Mouse (Mus musculus): ENCODE data around the gene Bbip1. TPM values are rescaled to one million over a fixed set of nuclear protein-coding genes. Genes with fewer than 3 reads are reported as not detected.
"Not testable (repeated sequence)": the region's sequence is repeated elsewhere in the genome, so short reads cannot be mapped to it uniquely, and the experiment has no call there.

Gene Bbip1
- polyA plus RNA-seq, 1 experiment from 2014 or later: 47.6 TPM

- not testable (repeated sequence) for H3K4me2 ChIP-seq; H3K27me3 ChIP-seq (replicated peaks); H3K9me3 ChIP-seq; H3K4me3 ChIP-seq; H3K27ac ChIP-seq (replicated peaks); ATAC-seq (ENCODE audit: extremely low read depth, insufficient number of reproducible peaks, low FRiP score, low TSS enrichment); H3K9ac ChIP-seq; H3K4me1 ChIP-seq
- peaks cover 79% of the 10 kb centered on the region for H3K36me3 ChIP-seq
- WGBS: 80% methylated on average over 3 of the region's 3 CpGs
Measured at GRCm38 (mm10) chr19:53921996-53922395, 22.4 kb downstream of the Bbip1 start.

GRCm38 (mm10) chr19:53919541-53919940 lies 24.9 kb downstream of the Bbip1 start:
- Histone ChIP-seq H3K4me1 (no peaks in the 10 kb centered on the region), H3K9ac (no peak overlapping the region), H3K9me3 (no peaks in the 10 kb centered on the region), H3K4me2 (no peak overlapping the region), H3K36me3 (peaks cover 86% of the 10 kb centered on the region), H3K4me3 (no peak overlapping the region), H3K27me3 (replicated peaks) (no peaks in the 10 kb centered on the region), H3K27ac (replicated peaks) (no peak overlapping the region)
- 83% methylated on average over 10 of the region's 10 CpGs for WGBS
- no peak for ATAC-seq (ENCODE audit: extremely low read depth, insufficient number of reproducible peaks, low FRiP score, low TSS enrichment)

GRCm38 (mm10) chr19:53914950-53915349 lies 29.5 kb downstream of the Bbip1 start:
- 86% methylated on average over 4 of the region's 4 CpGs for WGBS
- 0 out of 2 replicates have a peak, but pooled peaks cover 4% of the 10 kb centered on the region for H3K9me3 ChIP-seq
- H3K4me1 ChIP-seq: no peaks in the 10 kb centered on the region
- H3K27ac ChIP-seq (replicated peaks): no peak overlapping the region
- H3K4me3 ChIP-seq: no peak overlapping the region
- no peaks in the 10 kb centered on the region for H3K27me3 ChIP-seq (replicated peaks)
- no peak for ATAC-seq (ENCODE audit: extremely low read depth, insufficient number of reproducible peaks, low FRiP score, low TSS enrichment)
- no peak overlapping the region for H3K9ac ChIP-seq
- peaks cover 93% of the 10 kb centered on the region for H3K36me3 ChIP-seq
- no peak overlapping the region for H3K4me2 ChIP-seq

GRCm38 (mm10) chr19:53906703-53907070 lies 37.7 kb downstream of the Bbip1 start:
- not testable (repeated sequence) for ATAC-seq (ENCODE audit: extremely low read depth, insufficient number of reproducible peaks, low FRiP score, low TSS enrichment)

GRCm38 (mm10) chr19:53906033-53906702 lies 38.3 kb downstream of the Bbip1 start:
- H3K9me3 ChIP-seq: 0 out of 2 replicates have a peak, but pooled peaks cover 4% of the 10 kb centered on the region
- H3K27ac ChIP-seq (replicated peaks): no peak overlapping the region
- H3K4me1 ChIP-seq: peaks cover 36% of the 10 kb centered on the region
- ATAC-seq (ENCODE audit: extremely low read depth, insufficient number of reproducible peaks, low FRiP score, low TSS enrichment): no peak
- H3K4me3 ChIP-seq: no peak overlapping the region
- H3K9ac ChIP-seq: no peak overlapping the region
- peaks cover 24% of the 10 kb centered on the region for H3K36me3 ChIP-seq
- no peaks in the 10 kb centered on the region for H3K27me3 ChIP-seq (replicated peaks)
- 64% methylated on average over 6 of the region's 6 CpGs for WGBS
- H3K4me2 ChIP-seq: no peak overlapping the region

More at GRCm38 (mm10) chr19:53906703-53907070, 37.7 kb downstream of the Bbip1 start:
- H3K9ac ChIP-seq; H3K27ac ChIP-seq (replicated peaks); H3K27me3 ChIP-seq (replicated peaks); H3K9me3 ChIP-seq; H3K4me3 ChIP-seq; H3K4me2 ChIP-seq: not testable (repeated sequence)
- H3K4me1 ChIP-seq: peaks cover 31% of the 10 kb centered on the region
- H3K36me3 ChIP-seq: peaks cover 28% of the 10 kb centered on the region

- H3K4me1 ChIP-seq: peaks cover 36% of the 10 kb centered on the region
- 64% methylated on average over 7 of the region's 7 CpGs for WGBS
- ATAC-seq (ENCODE audit: extremely low read depth, insufficient number of reproducible peaks, low FRiP score, low TSS enrichment): no peak
- no peaks in the 10 kb centered on the region for H3K9me3 ChIP-seq
- peak overlapping the region; percentile 86 for H3K4me2 ChIP-seq
- no peak overlapping the region for H3K27ac ChIP-seq (replicated peaks)
- H3K27me3 ChIP-seq (replicated peaks): no peaks in the 10 kb centered on the region
- peak overlapping the region; percentile 99 for H3K4me3 ChIP-seq
- peaks cover 13% of the 10 kb centered on the region for H3K36me3 ChIP-seq
- H3K9ac ChIP-seq: peak overlapping the region; percentile 96
Measured at GRCm38 (mm10) chr19:53904833-53905480, 39.5 kb downstream of the Bbip1 start.

GRCm38 (mm10) chr19:53903507-53904321 lies 40.7 kb downstream of the Bbip1 start:
- H3K4me2 ChIP-seq: peak overlapping the region; percentile 86
- H3K4me3 ChIP-seq: peak overlapping the region; percentile 99
- peak overlapping the region; percentile 96 for H3K9ac ChIP-seq
- H3K4me1 ChIP-seq: peaks cover 36% of the 10 kb centered on the region
- no peaks in the 10 kb centered on the region for H3K9me3 ChIP-seq
- WGBS: under 1% methylated on average over 47 of the region's 83 CpGs
- no peaks in the 10 kb centered on the region for H3K27me3 ChIP-seq (replicated peaks)
- H3K36me3 ChIP-seq: 0 out of 2 replicates have a peak, but pooled peaks cover 3% of the 10 kb centered on the region
- peak; percentile 48 for ATAC-seq (ENCODE audit: extremely low read depth, insufficient number of reproducible peaks, low FRiP score, low TSS enrichment)
- H3K27ac ChIP-seq (replicated peaks): peak overlapping the region; percentile 91

- H3K4me2 ChIP-seq: peak overlapping the region; percentile 86
- H3K27me3 ChIP-seq (replicated peaks): no peaks in the 10 kb centered on the region
- no peaks in the 10 kb centered on the region for H3K36me3 ChIP-seq
- peak overlapping the region; percentile 99 for H3K4me3 ChIP-seq
- peak; percentile 96 for ATAC-seq (ENCODE audit: extremely low read depth, insufficient number of reproducible peaks, low FRiP score, low TSS enrichment)
- peak overlapping the region; percentile 96 for H3K9ac ChIP-seq
- H3K4me1 ChIP-seq: peaks cover 41% of the 10 kb centered on the region
- H3K9me3 ChIP-seq: no peaks in the 10 kb centered on the region
- WGBS: under 1% methylated on average over 55 of the region's 61 CpGs
- peak overlapping the region; percentile 91 for H3K27ac ChIP-seq (replicated peaks)
Measured at GRCm38 (mm10) chr19:53902739-53903487, 41.5 kb downstream of the Bbip1 start.

- WGBS: 28% methylated on average over 15 of the region's 15 CpGs
- peak overlapping the region; percentile 76 for H3K4me2 ChIP-seq
- H3K27me3 ChIP-seq (replicated peaks): no peaks in the 10 kb centered on the region
- peak overlapping the region; percentile 99 for H3K4me3 ChIP-seq
- peaks cover 45% of the 10 kb centered on the region for H3K4me1 ChIP-seq
- H3K9me3 ChIP-seq: no peaks in the 10 kb centered on the region
- no peaks in the 10 kb centered on the region for H3K36me3 ChIP-seq
- peak overlapping the region; percentile 91 for H3K27ac ChIP-seq (replicated peaks)
- ATAC-seq (ENCODE audit: extremely low read depth, insufficient number of reproducible peaks, low FRiP score, low TSS enrichment): no peak
- H3K9ac ChIP-seq: peak overlapping the region; percentile 96
Measured at GRCm38 (mm10) chr19:53901931-53902738, 42.3 kb downstream of the Bbip1 start.

- no peaks in the 10 kb centered on the region for H3K9me3 ChIP-seq
- no peak for ATAC-seq (ENCODE audit: extremely low read depth, insufficient number of reproducible peaks, low FRiP score, low TSS enrichment)
- no peak overlapping the region for H3K27ac ChIP-seq (replicated peaks)
- H3K9ac ChIP-seq: no peak overlapping the region
- WGBS: 78% methylated on average over 14 of the region's 14 CpGs
- H3K27me3 ChIP-seq (replicated peaks): no peaks in the 10 kb centered on the region
- H3K4me3 ChIP-seq: no peak overlapping the region
- no peak overlapping the region for H3K4me2 ChIP-seq
- no peaks in the 10 kb centered on the region for H3K36me3 ChIP-seq
- peaks cover 36% of the 10 kb centered on the region for H3K4me1 ChIP-seq
Measured at GRCm38 (mm10) chr19:53899941-53900610, 44.4 kb downstream of the Bbip1 start.
